Mouse (Mus musculus): ENCODE data around the gene Mfsd6l. TPM values are rescaled to one million over a fixed set of nuclear protein-coding genes. Genes with fewer than 3 reads are reported as not detected.

Mfsd6l gene
- total and polyA plus RNA-seq, 2 experiments from 2014 or later: 0.08 TPM; not detected in 1

GRCm38 (mm10) chr11:68536465-68536864, 19.5 kb upstream of the Mfsd6l start:
- Histone ChIP-seq H3K36me3 (replicated peaks; ENCODE audit: control insufficient read depth, insufficient read depth, low read length) (0 out of 2 replicates have a peak, but pooled peaks cover 4% of the 10 kb centered on the region), H3K9me3 (replicated peaks; ENCODE audit: control insufficient read depth, low read length) (no peaks in the 10 kb centered on the region), H3K9ac (replicated peaks; ENCODE audit: low read depth, low read length) (no peak overlapping the region), H3K4me1 (ENCODE audit: control insufficient read depth, insufficient read depth) (no peaks in the 10 kb centered on the region), H3K4me3 (ENCODE audit: low read depth, low read length) (no peak overlapping the region), H3K27ac (ENCODE audit: low read depth) (no peak overlapping the region), H3K4me2 (ENCODE audit: low read depth, low read length) (no peak overlapping the region), H3K27me3 (ENCODE audit: control insufficient read depth, insufficient read depth, low read length) (no peaks in the 10 kb centered on the region)
- no peak for TF ChIP-seq EP300 (IDR thresholded peaks at IDR 0.05; ENCODE audit: low read depth)
- TF ChIP-seq CTCF (IDR thresholded peaks at IDR 0.05; ENCODE audit: low read depth): no peak
- ATAC-seq (ENCODE audit: insufficient read depth, low read depth) (no peak), DNase-seq (ENCODE audit: low spot score) (no peak)
- WGBS: 63% methylated on average over 4 of the region's 4 CpGs

GRCm38 (mm10) chr11:68539621-68540020, 16.4 kb upstream of the Mfsd6l start:
- Histone ChIP-seq H3K27ac (ENCODE audit: low read depth) (no peak overlapping the region), H3K36me3 (replicated peaks; ENCODE audit: control insufficient read depth, insufficient read depth, low read length) (no peaks in the 10 kb centered on the region), H3K4me2 (ENCODE audit: low read depth, low read length) (no peak overlapping the region), H3K9ac (replicated peaks; ENCODE audit: low read depth, low read length) (no peak overlapping the region), H3K9me3 (replicated peaks; ENCODE audit: control insufficient read depth, low read length) (no peaks in the 10 kb centered on the region), H3K27me3 (ENCODE audit: control insufficient read depth, insufficient read depth, low read length) (no peaks in the 10 kb centered on the region), H3K4me1 (ENCODE audit: control insufficient read depth, insufficient read depth) (no peaks in the 10 kb centered on the region), H3K4me3 (ENCODE audit: low read depth, low read length) (no peak overlapping the region)
- no peak for DNase-seq (ENCODE audit: low spot score)
- 58% methylated on average over 5 of the region's 5 CpGs for WGBS
- TF ChIP-seq CTCF (IDR thresholded peaks at IDR 0.05; ENCODE audit: low read depth) (no peak), EP300 (IDR thresholded peaks at IDR 0.05; ENCODE audit: low read depth) (no peak)
- no peak for ATAC-seq (ENCODE audit: insufficient read depth, low read depth)

GRCm38 (mm10) chr11:68544554-68544953, 11.4 kb upstream of the Mfsd6l start:
- WGBS: 14% methylated on average over 8 of the region's 8 CpGs
- peak overlapping the region; percentile 69 for H3K27ac ChIP-seq (ENCODE audit: low read depth)
- DNase-seq (ENCODE audit: low spot score) (peak; percentile 45), ATAC-seq (ENCODE audit: insufficient read depth, low read depth) (peak; percentile 63; the same call in 1 of the 2 replicates)
- H3K36me3 ChIP-seq (replicated peaks; ENCODE audit: control insufficient read depth, insufficient read depth, low read length): no peaks in the 10 kb centered on the region
- TF ChIP-seq EP300 (IDR thresholded peaks at IDR 0.05; ENCODE audit: low read depth) (no peak), CTCF (IDR thresholded peaks at IDR 0.05; ENCODE audit: low read depth) (peak; percentile 81)
- H3K27me3 ChIP-seq (ENCODE audit: control insufficient read depth, insufficient read depth, low read length): no peaks in the 10 kb centered on the region
- H3K4me3 ChIP-seq (ENCODE audit: low read depth, low read length): no peak overlapping the region
- peaks cover 11% of the 10 kb centered on the region for H3K4me1 ChIP-seq (ENCODE audit: control insufficient read depth, insufficient read depth)
- H3K4me2 ChIP-seq (ENCODE audit: low read depth, low read length): 0 out of 2 replicates have a peak overlapping the region, but pooled peaks have one; percentile 0
- H3K9ac ChIP-seq (replicated peaks; ENCODE audit: low read depth, low read length): no peak overlapping the region
- H3K9me3 ChIP-seq (replicated peaks; ENCODE audit: control insufficient read depth, low read length): no peaks in the 10 kb centered on the region

- Histone ChIP-seq H3K9ac (replicated peaks; ENCODE audit: low read depth, low read length) (no peak overlapping the region; the same call in 1 of the 2 replicates), H3K27ac (ENCODE audit: low read depth) (peak overlapping the region; percentile 69), H3K27me3 (ENCODE audit: control insufficient read depth, insufficient read depth, low read length) (no peaks in the 10 kb centered on the region), H3K4me2 (ENCODE audit: low read depth, low read length) (no peak overlapping the region), H3K4me1 (ENCODE audit: control insufficient read depth, insufficient read depth) (peaks cover 11% of the 10 kb centered on the region), H3K4me3 (ENCODE audit: low read depth, low read length) (no peak overlapping the region), H3K36me3 (replicated peaks; ENCODE audit: control insufficient read depth, insufficient read depth, low read length) (no peaks in the 10 kb centered on the region), H3K9me3 (replicated peaks; ENCODE audit: control insufficient read depth, low read length) (no peaks in the 10 kb centered on the region)
- 24% methylated on average over 7 of the region's 7 CpGs for WGBS
- ATAC-seq (ENCODE audit: insufficient read depth, low read depth) (peak; percentile 59), DNase-seq (ENCODE audit: low spot score) (peak; percentile 52)
- TF ChIP-seq EP300 (IDR thresholded peaks at IDR 0.05; ENCODE audit: low read depth): no peak
- TF ChIP-seq CTCF (IDR thresholded peaks at IDR 0.05; ENCODE audit: low read depth): no peak
These were observed 10.8 kb upstream of the Mfsd6l start for GRCm38 (mm10) chr11:68545172-68545571.

GRCm38 (mm10) chr11:68545682-68546222, 10.2 kb upstream of the Mfsd6l start:
- Histone ChIP-seq H3K4me3 (ENCODE audit: low read depth, low read length) (no peak overlapping the region), H3K9ac (replicated peaks; ENCODE audit: low read depth, low read length) (no peak overlapping the region; the same call in 1 of the 2 replicates), H3K27me3 (ENCODE audit: control insufficient read depth, insufficient read depth, low read length) (no peaks in the 10 kb centered on the region), H3K36me3 (replicated peaks; ENCODE audit: control insufficient read depth, insufficient read depth, low read length) (no peaks in the 10 kb centered on the region), H3K9me3 (replicated peaks; ENCODE audit: control insufficient read depth, low read length) (no peaks in the 10 kb centered on the region), H3K4me1 (ENCODE audit: control insufficient read depth, insufficient read depth) (peaks cover 11% of the 10 kb centered on the region), H3K27ac (ENCODE audit: low read depth) (peak overlapping the region; percentile 69), H3K4me2 (ENCODE audit: low read depth, low read length) (no peak overlapping the region)
- 69% methylated on average over 8 of the region's 8 CpGs for WGBS
- no peak for TF ChIP-seq EP300 (IDR thresholded peaks at IDR 0.05; ENCODE audit: low read depth)
- no peak for TF ChIP-seq CTCF (IDR thresholded peaks at IDR 0.05; ENCODE audit: low read depth)
- ATAC-seq (ENCODE audit: insufficient read depth, low read depth) (peak; percentile 64), DNase-seq (ENCODE audit: low spot score) (no peak)

GRCm38 (mm10) chr11:68547484-68547883, 8.5 kb upstream of the Mfsd6l start:
- no peaks in the 10 kb centered on the region for H3K9me3 ChIP-seq (replicated peaks; ENCODE audit: control insufficient read depth, low read length)
- no peak for ATAC-seq (ENCODE audit: insufficient read depth, low read depth)

More at GRCm38 (mm10) chr11:68547484-68547883, 8.5 kb upstream of the Mfsd6l start:
- Histone ChIP-seq H3K9ac (replicated peaks; ENCODE audit: low read depth, low read length) (no peak overlapping the region), H3K36me3 (replicated peaks; ENCODE audit: control insufficient read depth, insufficient read depth, low read length) (no peaks in the 10 kb centered on the region), H3K4me1 (ENCODE audit: control insufficient read depth, insufficient read depth) (peaks cover 11% of the 10 kb centered on the region), H3K4me2 (ENCODE audit: low read depth, low read length) (no peak overlapping the region), H3K27ac (ENCODE audit: low read depth) (no peak overlapping the region), H3K4me3 (ENCODE audit: low read depth, low read length) (no peak overlapping the region), H3K27me3 (ENCODE audit: control insufficient read depth, insufficient read depth, low read length) (no peaks in the 10 kb centered on the region)
- no peak for DNase-seq (ENCODE audit: low spot score)
- 40% methylated on average over 2 of the region's 2 CpGs for WGBS
- TF ChIP-seq EP300 (IDR thresholded peaks at IDR 0.05; ENCODE audit: low read depth) (no peak), CTCF (IDR thresholded peaks at IDR 0.05; ENCODE audit: low read depth) (no peak)

All from heart, postnatal 0 days (tissue).